Mouse (Mus musculus) midbrain, embryonic 13.5 days (tissue): Measurements from ENCODE around the gene Rhox4a. TPM values are rescaled to one million over a fixed set of nuclear protein-coding genes. Genes with fewer than 3 reads are reported as not detected.
"Not testable (repeated sequence)": the region's sequence is repeated elsewhere in the genome, so short reads cannot be mapped to it uniquely, and the experiment has no call there.

ENCODE experiments used
- ATAC-seq: fragments of 200-750 bp; cut with Nextera tagmentation; 2 replicates; pipeline ENCODE4 v1.8.0; 2017; ENCODE audit warnings: mild to moderate bottlenecking, moderate TSS enrichment, moderate library complexity
- H3K27ac ChIP-seq: fragments of 300-500 bp; sonication (generic); 2 replicates; pipeline ENCODE4 v1.5.1; 2015; ENCODE audit warnings: inconsistent platforms, mild to moderate bottlenecking, moderate library complexity
- H3K27me3 ChIP-seq: fragments of 300-500 bp; sonication (generic); 2 replicates; pipeline ENCODE4 v1.6.1; 2015; ENCODE audit warnings: mild to moderate bottlenecking, inconsistent platforms
- H3K36me3 ChIP-seq: fragments of 300-500 bp; sonication (generic); 2 replicates; pipeline ENCODE4 v1.6.1; 2015; ENCODE audit warnings: mild to moderate bottlenecking, inconsistent platforms
- H3K4me1 ChIP-seq: fragments of 300-500 bp; sonication (generic); replicated peaks from 2 replicates; pipeline ENCODE4 v1.6.1; 2015; ENCODE audit warnings: inconsistent platforms
- H3K4me2 ChIP-seq: fragments of 300-500 bp; sonication (generic); replicated peaks from 2 replicates; pipeline ENCODE4 v1.6.1; 2015; ENCODE audit warnings: moderate library complexity, mild to moderate bottlenecking, inconsistent platforms
- H3K4me3 ChIP-seq: fragments of 300-500 bp; sonication (generic); replicated peaks from 2 replicates; pipeline ENCODE4 v1.5.1; 2015; ENCODE audit warnings: mild to moderate bottlenecking, inconsistent platforms
- H3K9ac ChIP-seq: fragments of 300-500 bp; sonication (generic); replicated peaks from 2 replicates; pipeline ENCODE4 v1.6.1; 2015; ENCODE audit warnings: mild to moderate bottlenecking, inconsistent platforms
- H3K9me3 ChIP-seq: fragments of 300-500 bp; sonication (generic); 2 replicates; pipeline ENCODE4 v1.6.1; 2016; ENCODE audit warnings: mild to moderate bottlenecking, inconsistent platforms
- WGBS: fragments of 180-500 bp; shearing (Covaris S2); methylation state at CpG from one replicate; pipeline ENCODE4 v1.1.7; 2015; 5-methylcytosine and 5-hydroxymethylcytosine counted together
- polyA plus RNA-seq: library from polyadenylated mRNA; unstranded; fragments of >200 nt; fragmentation: Nextera tagmentation; extraction: Ambion mirVana; gene quantifications from 2 replicates; pipeline ENCODE4 v1.2.1, GENCODE M21; 2015

The Rhox4a gene
- not detected in 2 replicates for polyA plus RNA-seq

- 98% methylated on average over 11 of the region's 19 CpGs for WGBS
- H3K27me3 ChIP-seq, H3K9me3 ChIP-seq, H3K36me3 ChIP-seq, H3K9ac ChIP-seq, ATAC-seq, H3K27ac ChIP-seq, H3K4me2 ChIP-seq, H3K4me1 ChIP-seq, H3K4me3 ChIP-seq: not testable (repeated sequence)
These were observed at the start of gene Rhox4a for GRCm38 (mm10) chrX:37265038-37265437. Gene Rhox4a, plus strand, starts transcription at chrX:37265338.

- not testable (repeated sequence) for H3K36me3 ChIP-seq, H3K27me3 ChIP-seq, H3K4me1 ChIP-seq, H3K9me3 ChIP-seq, H3K27ac ChIP-seq, H3K4me3 ChIP-seq, ATAC-seq, H3K9ac ChIP-seq, H3K4me2 ChIP-seq
- 80% methylated on average over 1 of the region's 1 CpGs for WGBS
These were observed 43.0 kb upstream of the Rhox4a start, which contains the start of gene Rhox1 for GRCm38 (mm10) chrX:37222158-37222557. Gene Rhox1, minus strand, starts transcription at chrX:37222258.

- not testable (repeated sequence) for H3K27ac ChIP-seq, ATAC-seq, H3K4me2 ChIP-seq, H3K9me3 ChIP-seq, H3K4me3 ChIP-seq, H3K36me3 ChIP-seq, H3K27me3 ChIP-seq, H3K9ac ChIP-seq, H3K4me1 ChIP-seq
- WGBS, result no CpG with 5 or more reads among the region's 9 CpGs
These were observed 20.5 kb upstream of the Rhox4a start, which contains the start of gene Rhox2a for GRCm38 (mm10) chrX:37244676-37245075. Gene Rhox2a, plus strand, starts transcription at chrX:37244976.

- H3K36me3 ChIP-seq, H3K9me3 ChIP-seq, H3K27me3 ChIP-seq, H3K4me2 ChIP-seq, H3K4me3 ChIP-seq, H3K4me1 ChIP-seq, H3K9ac ChIP-seq, H3K27ac ChIP-seq, ATAC-seq: not testable (repeated sequence)
- 92% methylated on average over 1 of the region's 3 CpGs for WGBS
These were observed 15.5 kb upstream of the Rhox4a start, which contains the start of gene Rhox3a for GRCm38 (mm10) chrX:37249619-37250018. Gene Rhox3a, plus strand, starts transcription at chrX:37249919.

Other genes with a start within 250 kb of the Rhox4a start
- not detected in 2 replicates for gene Sowahd, start 216.5 kb upstream of the Rhox4a start, polyA plus RNA-seq
- 354 and 378 TPM in 2 replicates for gene Rpl39, start 179.9 kb upstream of the Rhox4a start, polyA plus RNA-seq
- 35.8 and 37.2 TPM in 2 replicates for gene Upf3b, start 155.0 kb upstream of the Rhox4a start, polyA plus RNA-seq
- gene Nkap, start 138.5 kb upstream of the Rhox4a start, polyA plus RNA-seq, result 23.7 and 26.3 TPM in 2 replicates
- gene Akap14, start 96.5 kb upstream of the Rhox4a start, polyA plus RNA-seq, result 0.14 and 0.42 TPM in 2 replicates
- 624 and 640 TPM in 2 replicates for gene Ndufa1, start 74.2 kb upstream of the Rhox4a start, polyA plus RNA-seq
- gene Rnf113a1, start 74.1 kb upstream of the Rhox4a start, polyA plus RNA-seq, result 16.0 and 16.3 TPM in 2 replicates
- not detected in 2 replicates for gene Gm9, start 54.3 kb upstream of the Rhox4a start, polyA plus RNA-seq
- gene Rhox1, start 43.1 kb upstream of the Rhox4a start, polyA plus RNA-seq, result not detected in 2 replicates
- not detected in 2 replicates for gene Rhox2a, start 20.4 kb upstream of the Rhox4a start, polyA plus RNA-seq
- not detected in 2 replicates for gene Rhox3a, start 15.4 kb upstream of the Rhox4a start, polyA plus RNA-seq
- gene Rhox3a2, start 114.7 kb downstream of the Rhox4a start, polyA plus RNA-seq, result not detected in 2 replicates
- gene Rhox4a2, start 125.5 kb downstream of the Rhox4a start, polyA plus RNA-seq, result not detected in 2 replicates
- not detected in 2 replicates for gene Rhox2b, start 146.7 kb downstream of the Rhox4a start, polyA plus RNA-seq
- gene Rhox4b, start 167.2 kb downstream of the Rhox4a start, polyA plus RNA-seq, result not detected in 2 replicates
- gene Rhox2c, start 188.3 kb downstream of the Rhox4a start, polyA plus RNA-seq, result not detected in 2 replicates
- gene Rhox3c, start 193.2 kb downstream of the Rhox4a start, polyA plus RNA-seq, result not detected in 2 replicates
- gene Rhox4c, start 215.0 kb downstream of the Rhox4a start, polyA plus RNA-seq, result not detected in 2 replicates
- not detected in 2 replicates for gene Rhox2d, start 228.1 kb downstream of the Rhox4a start, polyA plus RNA-seq
- not detected in 2 replicates for gene Rhox4d, start 249.0 kb downstream of the Rhox4a start, polyA plus RNA-seq